Mouse (Mus musculus): Measurements from ENCODE around the gene Ly9. TPM values are rescaled to one million over a fixed set of nuclear protein-coding genes. Genes with fewer than 3 reads are reported as not detected.

Gene Ly9
- polyA plus RNA-seq, 1 experiment from 2014 or later: not detected

DNA sequence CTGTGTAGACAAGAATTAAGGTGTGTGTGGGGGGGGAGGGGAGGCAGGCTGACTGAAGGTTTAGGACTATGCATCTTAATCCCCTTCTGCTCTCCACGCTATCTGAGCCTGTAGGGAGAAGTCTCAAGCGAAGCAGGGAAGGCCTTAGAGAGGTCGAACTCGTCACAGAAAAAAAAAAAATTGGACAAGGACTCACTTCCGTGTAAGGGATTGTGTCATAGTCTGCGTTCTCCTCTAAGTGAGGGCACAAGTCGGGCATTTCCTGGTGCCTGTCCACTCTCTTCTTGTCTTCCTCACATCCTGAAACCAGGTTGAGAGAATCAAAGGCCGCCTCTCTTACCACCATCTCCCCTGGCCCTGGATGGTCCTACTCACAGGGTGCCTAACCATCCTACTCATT, 29.9 kb upstream of the Ly9 start:
- H3K27ac ChIP-seq (replicated peaks in 1 of 2; ENCODE audit: control insufficient read depth in 1 of 2, insufficient read depth in 1 of 2, low read depth in 2 of 2, low read length in 2 of 2): no peak overlapping the region
- ATAC-seq (ENCODE audit: insufficient number of reproducible peaks, insufficient read depth, low FRiP score, low read depth): no peak
- H3K27me3 ChIP-seq (ENCODE audit: control insufficient read depth, insufficient read depth, low read length): no peaks in the 10 kb centered on the region
- no peak overlapping the region for H3K4me2 ChIP-seq (ENCODE audit: low read length)
- no peaks in the 10 kb centered on the region for H3K36me3 ChIP-seq (ENCODE audit: control insufficient read depth, insufficient read depth, low read length)
- 60% methylated on average over 8 of the region's 8 CpGs for WGBS
- H3K9ac ChIP-seq (ENCODE audit: low read length): no peak overlapping the region
- no peaks in the 10 kb centered on the region for H3K9me3 ChIP-seq (ENCODE audit: control insufficient read depth, low read length)
- H3K4me1 ChIP-seq (ENCODE audit: control insufficient read depth in 2 of 2, insufficient read depth in 2 of 2, low read length in 2 of 2): no peaks in the 10 kb centered on the region
- no peak overlapping the region for H3K4me3 ChIP-seq (ENCODE audit: control insufficient read depth in 1 of 2, insufficient read depth in 1 of 2, low read depth in 1 of 2, low read length in 2 of 2)

DNA sequence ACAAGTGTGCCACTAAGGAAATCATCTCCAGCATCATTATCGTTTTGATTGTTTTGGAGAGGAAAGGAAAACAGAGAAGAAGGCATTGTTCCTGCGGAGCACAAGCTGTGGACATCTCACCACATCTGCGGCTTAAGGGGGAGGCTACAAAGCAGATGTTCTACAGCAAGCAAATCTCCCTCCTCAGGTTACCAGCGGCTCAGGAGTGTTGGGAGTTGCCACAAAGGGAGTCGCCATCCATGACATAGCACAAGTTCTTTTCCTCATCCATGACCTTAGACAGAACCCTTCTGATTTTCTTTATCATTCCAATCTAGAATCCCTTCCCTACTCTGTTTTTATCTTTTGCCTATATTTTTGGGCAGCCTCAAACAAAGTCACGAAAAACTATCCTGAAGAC, 28.5 kb upstream of the Ly9 start:
- Histone ChIP-seq H3K9me3 (ENCODE audit: control insufficient read depth, low read length) (no peaks in the 10 kb centered on the region), H3K4me1 (ENCODE audit: control insufficient read depth in 2 of 2, insufficient read depth in 2 of 2, low read length in 2 of 2) (peaks cover 0 to 6% of the 10 kb centered on the region in 2 experiments; a peak in 1 of 4 replicates), H3K36me3 (ENCODE audit: control insufficient read depth, insufficient read depth, low read length) (no peaks in the 10 kb centered on the region), H3K4me2 (ENCODE audit: low read length) (no peak overlapping the region), H3K9ac (ENCODE audit: low read length) (no peak overlapping the region), H3K27me3 (ENCODE audit: control insufficient read depth, insufficient read depth, low read length) (no peaks in the 10 kb centered on the region), H3K27ac (replicated peaks in 1 of 2; ENCODE audit: control insufficient read depth in 1 of 2, insufficient read depth in 1 of 2, low read depth in 2 of 2, low read length in 2 of 2) (no peak overlapping the region), H3K4me3 (ENCODE audit: control insufficient read depth in 1 of 2, insufficient read depth in 1 of 2, low read depth in 1 of 2, low read length in 2 of 2) (no peak overlapping the region)
- no peak for ATAC-seq (ENCODE audit: insufficient number of reproducible peaks, insufficient read depth, low FRiP score, low read depth)
- WGBS: 35% methylated on average over 6 of the region's 6 CpGs

DNA sequence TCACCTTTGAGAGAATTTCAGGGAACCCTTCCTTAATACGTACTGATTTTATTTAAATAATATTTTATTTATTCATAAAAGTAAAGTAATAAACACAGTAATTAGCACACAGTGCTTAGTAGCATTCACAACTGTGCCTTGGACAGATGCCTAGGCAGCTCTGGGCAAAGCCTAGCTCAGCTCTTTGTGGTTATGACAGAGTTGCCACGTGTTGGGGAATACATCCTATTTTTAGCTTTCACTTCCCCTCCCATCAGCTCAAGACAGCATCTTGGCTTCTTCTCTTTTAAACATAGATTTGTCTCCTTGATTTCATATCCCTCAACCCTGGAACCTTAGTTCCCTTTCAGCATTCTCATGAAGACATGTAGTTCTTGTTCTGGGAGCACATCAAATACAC, 24.2 kb upstream of the Ly9 start:
- H3K9me3 ChIP-seq (ENCODE audit: control insufficient read depth, low read length): no peaks in the 10 kb centered on the region
- WGBS: 50% methylated on average over 2 of the region's 2 CpGs

DNA sequence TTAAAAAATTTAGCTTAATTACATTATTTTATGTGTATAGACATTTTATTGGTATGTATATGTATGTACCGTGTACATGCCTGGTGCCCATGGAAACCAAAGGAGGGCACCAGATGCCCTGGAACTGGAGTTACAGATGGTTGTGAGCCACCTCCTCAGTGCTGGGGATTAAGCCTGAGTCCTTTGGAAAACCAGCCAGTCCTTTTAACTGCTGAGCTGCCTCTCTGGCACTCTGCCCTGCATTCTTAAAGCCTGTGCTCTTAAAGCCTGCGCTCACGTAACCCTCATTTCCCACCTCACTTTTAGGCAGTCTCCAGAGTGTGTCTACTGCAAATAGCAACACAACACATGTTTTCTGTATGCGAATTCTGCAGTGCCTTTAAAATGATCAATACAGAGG, 23.7 kb upstream of the Ly9 start:
- 0 out of 2 replicates have a peak, but pooled peaks have one; percentile 31 for ATAC-seq (ENCODE audit: insufficient number of reproducible peaks, insufficient read depth, low FRiP score, low read depth)
- no peaks in the 10 kb centered on the region for H3K27me3 ChIP-seq (ENCODE audit: control insufficient read depth, insufficient read depth, low read length)
- WGBS: 50% methylated on average over 4 of the region's 4 CpGs
- no peak overlapping the region for H3K4me2 ChIP-seq (ENCODE audit: low read length)
- H3K4me1 ChIP-seq (ENCODE audit: control insufficient read depth in 2 of 2, insufficient read depth in 2 of 2, low read length in 2 of 2): peaks cover 0 to 7% of the 10 kb centered on the region in 2 experiments; a peak in 1 of 4 replicates
- H3K9ac ChIP-seq (ENCODE audit: low read length): no peak overlapping the region
- H3K9me3 ChIP-seq (ENCODE audit: control insufficient read depth, low read length): no peaks in the 10 kb centered on the region
- no peaks in the 10 kb centered on the region for H3K36me3 ChIP-seq (ENCODE audit: control insufficient read depth, insufficient read depth, low read length)
- H3K4me3 ChIP-seq (ENCODE audit: control insufficient read depth in 1 of 2, insufficient read depth in 1 of 2, low read depth in 1 of 2, low read length in 2 of 2): no peak overlapping the region
- peak overlapping the region; percentile 18 to 26; a peak in 1 of 4 replicates for H3K27ac ChIP-seq (replicated peaks in 1 of 2; ENCODE audit: control insufficient read depth in 1 of 2, insufficient read depth in 1 of 2, low read depth in 2 of 2, low read length in 2 of 2)

More for the DNA sequence above, 24.2 kb upstream of the Ly9 start:
- Histone ChIP-seq H3K4me2 (ENCODE audit: low read length) (no peak overlapping the region), H3K4me3 (ENCODE audit: control insufficient read depth in 1 of 2, insufficient read depth in 1 of 2, low read depth in 1 of 2, low read length in 2 of 2) (no peak overlapping the region), H3K27ac (replicated peaks in 1 of 2; ENCODE audit: control insufficient read depth in 1 of 2, insufficient read depth in 1 of 2, low read depth in 2 of 2, low read length in 2 of 2) (peak overlapping the region in 1 of 2 experiments; percentile 26; a peak in 2 of 4 replicates), H3K9ac (ENCODE audit: low read length) (no peak overlapping the region), H3K4me1 (ENCODE audit: control insufficient read depth in 2 of 2, insufficient read depth in 2 of 2, low read length in 2 of 2) (peaks cover 0 to 7% of the 10 kb centered on the region in 2 experiments; a peak in 1 of 4 replicates), H3K36me3 (ENCODE audit: control insufficient read depth, insufficient read depth, low read length) (no peaks in the 10 kb centered on the region), H3K27me3 (ENCODE audit: control insufficient read depth, insufficient read depth, low read length) (no peaks in the 10 kb centered on the region)
- no peak for ATAC-seq (ENCODE audit: insufficient number of reproducible peaks, insufficient read depth, low FRiP score, low read depth)

DNA sequence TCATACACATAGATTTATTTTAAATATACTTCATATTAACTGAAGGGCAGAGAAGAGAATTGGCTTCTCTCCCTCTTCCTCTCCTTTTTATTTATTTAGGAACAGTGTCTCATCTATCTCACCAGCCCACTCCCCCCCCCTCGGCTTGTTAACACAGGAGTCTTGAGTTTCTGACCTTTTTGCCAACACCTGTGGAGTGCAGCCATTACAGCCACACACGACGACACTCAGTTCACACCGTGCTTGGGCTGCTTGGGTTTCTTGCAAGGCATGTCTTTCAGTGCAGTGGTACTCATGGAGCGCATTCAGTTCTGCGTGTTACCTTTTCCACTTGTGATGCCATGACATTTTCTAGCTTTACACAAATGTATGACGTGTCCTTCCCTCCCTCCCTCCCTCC, 22.8 kb upstream of the Ly9 start:
- H3K4me2 ChIP-seq (ENCODE audit: low read length): no peak overlapping the region
- no peak overlapping the region for H3K27ac ChIP-seq (replicated peaks in 1 of 2; ENCODE audit: control insufficient read depth in 1 of 2, insufficient read depth in 1 of 2, low read depth in 2 of 2, low read length in 2 of 2)
- ATAC-seq (ENCODE audit: insufficient number of reproducible peaks, insufficient read depth, low FRiP score, low read depth): no peak
- peaks cover 0 to 7% of the 10 kb centered on the region in 2 experiments; a peak in 1 of 4 replicates for H3K4me1 ChIP-seq (ENCODE audit: control insufficient read depth in 2 of 2, insufficient read depth in 2 of 2, low read length in 2 of 2)
- H3K36me3 ChIP-seq (ENCODE audit: control insufficient read depth, insufficient read depth, low read length): no peaks in the 10 kb centered on the region
- WGBS: 78% methylated on average over 7 of the region's 7 CpGs
- H3K9ac ChIP-seq (ENCODE audit: low read length): no peak overlapping the region
- no peaks in the 10 kb centered on the region for H3K9me3 ChIP-seq (ENCODE audit: control insufficient read depth, low read length)
- no peaks in the 10 kb centered on the region for H3K27me3 ChIP-seq (ENCODE audit: control insufficient read depth, insufficient read depth, low read length)
- no peak overlapping the region for H3K4me3 ChIP-seq (ENCODE audit: control insufficient read depth in 1 of 2, insufficient read depth in 1 of 2, low read depth in 1 of 2, low read length in 2 of 2)

DNA sequence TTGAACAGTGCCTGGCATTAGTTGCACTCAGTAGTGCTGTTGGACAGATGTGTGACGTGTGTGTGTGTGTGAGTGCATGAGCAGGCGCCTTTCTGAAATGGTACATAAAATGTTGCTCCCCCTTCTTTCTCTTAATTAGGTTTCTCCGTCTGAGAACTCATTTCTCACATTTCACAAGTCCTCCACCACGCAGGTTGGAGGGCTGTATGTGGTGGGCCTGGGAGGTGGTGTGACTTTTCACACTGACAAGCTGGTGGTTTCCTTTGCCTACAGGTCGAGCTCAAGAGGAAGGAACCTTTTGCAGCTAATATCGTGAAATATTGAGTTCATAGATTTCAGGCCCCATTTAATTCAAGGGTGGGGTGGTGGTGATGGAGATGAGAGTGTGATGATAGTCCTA, 22.0 kb upstream of the Ly9 start:
- Histone ChIP-seq H3K4me2 (ENCODE audit: low read length) (no peak overlapping the region), H3K4me3 (ENCODE audit: control insufficient read depth in 1 of 2, insufficient read depth in 1 of 2, low read depth in 1 of 2, low read length in 2 of 2) (no peak overlapping the region), H3K36me3 (ENCODE audit: control insufficient read depth, insufficient read depth, low read length) (no peaks in the 10 kb centered on the region), H3K9me3 (ENCODE audit: control insufficient read depth, low read length) (no peaks in the 10 kb centered on the region), H3K9ac (ENCODE audit: low read length) (no peak overlapping the region), H3K4me1 (ENCODE audit: control insufficient read depth in 2 of 2, insufficient read depth in 2 of 2, low read length in 2 of 2) (peaks cover 0 to 7% of the 10 kb centered on the region in 2 experiments; a peak in 1 of 4 replicates), H3K27ac (replicated peaks in 1 of 2; ENCODE audit: control insufficient read depth in 1 of 2, insufficient read depth in 1 of 2, low read depth in 2 of 2, low read length in 2 of 2) (no peak overlapping the region), H3K27me3 (ENCODE audit: control insufficient read depth, insufficient read depth, low read length) (no peaks in the 10 kb centered on the region)
- WGBS: 65% methylated on average over 6 of the region's 6 CpGs
- no peak for ATAC-seq (ENCODE audit: insufficient number of reproducible peaks, insufficient read depth, low FRiP score, low read depth)

DNA sequence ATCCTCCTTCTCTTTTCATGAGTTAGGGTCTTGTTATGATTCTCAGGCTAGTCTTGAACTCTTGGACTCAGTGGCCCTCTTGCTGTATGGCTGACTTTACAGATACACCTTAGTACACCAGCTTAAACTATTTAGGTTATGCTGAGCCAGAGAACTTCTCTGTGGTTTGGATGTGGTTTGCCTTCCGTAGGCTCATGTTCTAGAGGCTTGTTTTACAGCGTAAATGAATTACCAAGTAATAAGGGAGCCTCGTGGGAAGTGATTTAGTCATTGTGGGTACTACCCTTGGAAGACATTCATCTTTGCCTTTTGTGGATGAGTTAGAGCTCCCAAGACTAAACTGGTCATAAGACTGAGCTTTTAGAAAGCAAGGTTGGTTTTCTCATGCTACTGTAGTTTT, 20.6 kb upstream of the Ly9 start:
- no peak for ATAC-seq (ENCODE audit: insufficient number of reproducible peaks, insufficient read depth, low FRiP score, low read depth)
- no peaks in the 10 kb centered on the region for H3K27me3 ChIP-seq (ENCODE audit: control insufficient read depth, insufficient read depth, low read length)
- 84% methylated on average over 3 of the region's 3 CpGs for WGBS
- no peak overlapping the region for H3K9ac ChIP-seq (ENCODE audit: low read length)
- no peak overlapping the region for H3K4me3 ChIP-seq (ENCODE audit: control insufficient read depth in 1 of 2, insufficient read depth in 1 of 2, low read depth in 1 of 2, low read length in 2 of 2)
- no peak overlapping the region for H3K27ac ChIP-seq (replicated peaks in 1 of 2; ENCODE audit: control insufficient read depth in 1 of 2, insufficient read depth in 1 of 2, low read depth in 2 of 2, low read length in 2 of 2)
- H3K4me2 ChIP-seq (ENCODE audit: low read length): no peak overlapping the region
- no peaks in the 10 kb centered on the region; the same call in 1 of the 2 replicates for H3K9me3 ChIP-seq (ENCODE audit: control insufficient read depth, low read length)
- H3K4me1 ChIP-seq (ENCODE audit: control insufficient read depth in 2 of 2, insufficient read depth in 2 of 2, low read length in 2 of 2): peaks cover 0 to 7% of the 10 kb centered on the region in 2 experiments; a peak in 1 of 4 replicates
- no peaks in the 10 kb centered on the region for H3K36me3 ChIP-seq (ENCODE audit: control insufficient read depth, insufficient read depth, low read length)

DNA sequence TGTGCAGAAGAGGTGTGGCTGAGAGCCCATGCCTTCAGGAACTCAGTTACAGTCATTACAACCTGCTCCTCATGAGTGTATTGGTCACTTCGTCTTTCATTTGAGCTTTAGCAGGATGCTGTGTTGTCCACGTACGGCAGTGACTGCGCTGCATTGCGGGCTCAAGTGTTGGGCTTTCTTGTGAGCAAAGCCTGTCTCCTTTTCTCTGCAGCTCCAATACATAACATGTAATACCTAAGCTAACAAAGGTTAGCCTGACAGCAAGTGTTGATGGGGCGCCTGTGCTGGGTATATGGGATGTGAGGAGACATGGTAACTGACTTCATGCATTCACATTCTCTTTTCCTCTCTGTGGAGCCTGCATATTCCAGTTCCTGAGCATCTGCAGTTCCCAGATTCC, 12.9 kb upstream of the Ly9 start:
- no peaks in the 10 kb centered on the region for H3K4me1 ChIP-seq (ENCODE audit: control insufficient read depth in 2 of 2, insufficient read depth in 2 of 2, low read length in 2 of 2)
- WGBS: 84% methylated on average over 6 of the region's 6 CpGs
- no peak overlapping the region for H3K4me3 ChIP-seq (ENCODE audit: control insufficient read depth in 1 of 2, insufficient read depth in 1 of 2, low read depth in 1 of 2, low read length in 2 of 2)
- no peak overlapping the region for H3K27ac ChIP-seq (replicated peaks in 1 of 2; ENCODE audit: control insufficient read depth in 1 of 2, insufficient read depth in 1 of 2, low read depth in 2 of 2, low read length in 2 of 2)
- no peak overlapping the region for H3K9ac ChIP-seq (ENCODE audit: low read length)
- H3K4me2 ChIP-seq (ENCODE audit: low read length): no peak overlapping the region
- H3K9me3 ChIP-seq (ENCODE audit: control insufficient read depth, low read length): no peaks in the 10 kb centered on the region; the same call in 1 of the 2 replicates
- H3K36me3 ChIP-seq (ENCODE audit: control insufficient read depth, insufficient read depth, low read length): no peaks in the 10 kb centered on the region
- ATAC-seq (ENCODE audit: insufficient number of reproducible peaks, insufficient read depth, low FRiP score, low read depth): no peak
- no peaks in the 10 kb centered on the region for H3K27me3 ChIP-seq (ENCODE audit: control insufficient read depth, insufficient read depth, low read length)

Measured in heart, embryonic 14.5 days (tissue).